Mouse (Mus musculus) Patski (cell line): Measurements from ENCODE around the gene Elmsan1. TPM values are rescaled to one million over a fixed set of nuclear protein-coding genes. Genes with fewer than 3 reads are reported as not detected.

Experiments used
- ATAC-seq: fragments of 100-300 bp; one replicate; pipeline ENCODE4 v1.8.0; 2021
- CTCF ChIA-PET: fragments of 350-600 bp; sonication (Branson Sonifier 250); formaldehyde crosslinking; loops from one replicate; lab custom pipeline; 2022; ENCODE audit warnings: inconsistent platforms; lab: Charles Lee
- POLR2A ChIA-PET: fragments of 350-600 bp; sonication (Branson Sonifier 250); formaldehyde crosslinking; loops from one replicate; lab custom pipeline; 2022; ENCODE audit warnings: antibody characterized with exemption, inconsistent platforms; lab: Charles Lee
- DNase-seq: peaks from one replicate; pipeline ENCODE4 v3.0.0-alpha.2; 2011; ENCODE audit warnings: low read depth, low spot score
- H3K27me3 ChIP-seq: fragments of 371-371 bp; one replicate; pipeline ENCODE4 v1.5.1; 2021
- CTCF ChIP-seq: fragments of 100-300 bp; IDR thresholded peaks from one replicate; pipeline ENCODE4 v1.5.1; 2021
- in situ Hi-C: fragments of 300-500 bp; cut with MboI; formaldehyde crosslinking; loops from 3 replicates; pipeline ENCODE4 v1.11.1; 2018; ENCODE audit warnings: low pct_unique_long_range_greater_than_20kb, mixed read lengths
- polyA plus RNA-seq: library from polyadenylated mRNA; unstranded; gene quantifications from one replicate; pipeline ENCODE4 v1.2.3, GENCODE M21; 2021

Gene Elmsan1
- polyA plus RNA-seq, 1 experiment from 2014 or later, result 16.0 TPM

- no peaks in the 10 kb centered on the region for H3K27me3 ChIP-seq
- no peak for TF ChIP-seq CTCF
- CTCF ChIA-PET, result no interaction called here
- ATAC-seq (no peak), DNase-seq (no peak)
- POLR2A ChIA-PET, result interaction anchor here (0.6 kb wide), 1 partner anchor 14 kb away, joined by 3 read pairs; no protein-coding TSS in a partner anchor
- in situ Hi-C loops, result no loop called here
These were observed 14.9 kb downstream of the Elmsan1 start for GRCm38 (mm10) chr12:84203778-84204216.

- H3K27me3 ChIP-seq, result no peaks in the 10 kb centered on the region
- POLR2A ChIA-PET, result interaction anchor here (0.6 kb wide), 1 partner anchor 14 kb away, joined by 3 read pairs; no protein-coding TSS in a partner anchor
- ATAC-seq, result no peak
- no peak for DNase-seq
- CTCF ChIA-PET, result no interaction called here
- in situ Hi-C loops, result no loop called here
- no peak for TF ChIP-seq CTCF
These were observed 15.4 kb downstream of the Elmsan1 start for GRCm38 (mm10) chr12:84203170-84203777.

GRCm38 (mm10) chr12:84202561-84202960, 16.1 kb downstream of the Elmsan1 start:
- ChIA-PET POLR2A (no interaction called here), CTCF (no interaction called here)
- in situ Hi-C loops, result no loop called here

GRCm38 (mm10) chr12:84201686-84202484, 16.8 kb downstream of the Elmsan1 start:
- in situ Hi-C loops, result no loop called here
- ATAC-seq (no peak), DNase-seq (no peak)
- no peaks in the 10 kb centered on the region for H3K27me3 ChIP-seq
- ChIA-PET CTCF (no interaction called here), POLR2A (no interaction called here)
- no peak for TF ChIP-seq CTCF

More at GRCm38 (mm10) chr12:84202561-84202960, 16.1 kb downstream of the Elmsan1 start:
- no peaks in the 10 kb centered on the region for H3K27me3 ChIP-seq
- DNase-seq, result no peak
- ATAC-seq, result no peak
- TF ChIP-seq CTCF, result no peak

- in situ Hi-C loops, result no loop called here
- no peak for ATAC-seq
- ChIA-PET CTCF (no interaction called here), POLR2A (no interaction called here)
- DNase-seq, result no peak
- no peaks in the 10 kb centered on the region for H3K27me3 ChIP-seq
- TF ChIP-seq CTCF, result no peak
These were observed 17.5 kb downstream of the Elmsan1 start for GRCm38 (mm10) chr12:84201222-84201621.

- ChIA-PET CTCF (no interaction called here), POLR2A (no interaction called here)
- no peak for DNase-seq
- TF ChIP-seq CTCF, result no peak
- ATAC-seq, result no peak
- in situ Hi-C loops, result no loop called here
- H3K27me3 ChIP-seq, result no peaks in the 10 kb centered on the region
These were observed 19.8 kb downstream of the Elmsan1 start for GRCm38 (mm10) chr12:84198880-84199279.

GRCm38 (mm10) chr12:84198076-84198679, 20.5 kb downstream of the Elmsan1 start:
- no peaks in the 10 kb centered on the region for H3K27me3 ChIP-seq
- no peak for TF ChIP-seq CTCF
- in situ Hi-C loops, result no loop called here
- no peak for ATAC-seq
- POLR2A ChIA-PET, result no interaction called here
- CTCF ChIA-PET, result no interaction called here
- no peak for DNase-seq

GRCm38 (mm10) chr12:84195195-84195594, 23.5 kb downstream of the Elmsan1 start:
- in situ Hi-C loops, result no loop called here

GRCm38 (mm10) chr12:84194400-84195109, 24.1 kb downstream of the Elmsan1 start:
- ChIA-PET POLR2A (interaction anchor here (0.6 to 1.7 kb wide), 4 partner anchors 15 to 23 kb away, joined by 3 to 8 read pairs (median 5); no protein-coding TSS in a partner anchor), CTCF (interaction anchor here (0.8 kb wide), 1 partner anchor 11 kb away, joined by 3 read pairs; no protein-coding TSS in a partner anchor)
- in situ Hi-C loops, result no loop called here
- DNase-seq (no peak), ATAC-seq (no peak)
- H3K27me3 ChIP-seq, result no peaks in the 10 kb centered on the region
- TF ChIP-seq CTCF, result no peak

More at GRCm38 (mm10) chr12:84195195-84195594, 23.5 kb downstream of the Elmsan1 start:
- no peak for TF ChIP-seq CTCF
- CTCF ChIA-PET, result no interaction called here
- H3K27me3 ChIP-seq, result no peaks in the 10 kb centered on the region
- DNase-seq (no peak), ATAC-seq (no peak)
- POLR2A ChIA-PET, result interaction anchor here (1.4 to 1.7 kb wide), 2 partner anchors 15 to 22 kb away, joined by 4 to 8 read pairs; no protein-coding TSS in a partner anchor
